Mouse (Mus musculus): ENCODE measurements around the gene Crebbp. TPM values are rescaled to one million over a fixed set of nuclear protein-coding genes. Genes with fewer than 3 reads are reported as not detected.

The Crebbp gene
- total RNA-seq, 2 experiments from 2014 or later, result 79.7 to 80.6 TPM

- no peak for DNase-seq (ENCODE audit: low spot score in 2 of 2)
Measured at GRCm38 (mm10) chr16:4052601-4053000, 161.2 kb downstream of the Crebbp start.

- no peak for DNase-seq (ENCODE audit: low spot score in 2 of 2)
Measured at GRCm38 (mm10) chr16:4045524-4045923, 168.3 kb downstream of the Crebbp start.

- no peak for DNase-seq (ENCODE audit: low spot score in 2 of 2)
Measured at GRCm38 (mm10) chr16:4044093-4044492, 169.7 kb downstream of the Crebbp start.

GRCm38 (mm10) chr16:4041646-4042045 is 172.2 kb downstream of the Crebbp start:
- no peak for DNase-seq (ENCODE audit: low spot score in 2 of 2)

- DNase-seq (ENCODE audit: low spot score in 2 of 2), result no peak
Measured at GRCm38 (mm10) chr16:4040206-4040605, 173.6 kb downstream of the Crebbp start.

GRCm38 (mm10) chr16:4037690-4038089 is 176.1 kb downstream of the Crebbp start:
- no peak for DNase-seq (ENCODE audit: low spot score in 2 of 2)

- no peak for DNase-seq (ENCODE audit: low spot score in 2 of 2)
Measured at GRCm38 (mm10) chr16:4036807-4037206, 177.0 kb downstream of the Crebbp start, which contains the start of gene Dnase1. Dnase1 (plus strand) TSS chr16:4036942.

- DNase-seq (ENCODE audit: low spot score in 2 of 2), result no peak
Measured at GRCm38 (mm10) chr16:4035575-4035974, 178.2 kb downstream of the Crebbp start.

- DNase-seq (ENCODE audit: low spot score in 2 of 2), result no peak
Measured at GRCm38 (mm10) chr16:4034476-4034875, 179.3 kb downstream of the Crebbp start.

- no peak for DNase-seq (ENCODE audit: low spot score in 2 of 2)
Measured at GRCm38 (mm10) chr16:4033971-4034370, 179.8 kb downstream of the Crebbp start.

- no peak for DNase-seq (ENCODE audit: low spot score in 2 of 2)
Measured at GRCm38 (mm10) chr16:4032341-4032748, 181.5 kb downstream of the Crebbp start.

- DNase-seq (ENCODE audit: low spot score in 2 of 2), result no peak
Measured at GRCm38 (mm10) chr16:4031441-4032274, 182.1 kb downstream of the Crebbp start.

Small RNA genes within 50 kb of the gene (microRNA-seq; reads per million reads assigned to microRNA genes)
- gene Gm23413, result 0 reads per million in 2 experiments

Other genes starting within 250 kb of the Crebbp start
- 1 to 10 TPM; 2.0 to 2.3 TPM for gene Nlrc3, start 237.4 kb downstream of the Crebbp start, total RNA-seq (2021)
- gene Slx4, start 210.2 kb downstream of the Crebbp start, total RNA-seq (2021), result 10 to 100 TPM; 49.3 to 51.6 TPM
- gene Dnase1, start 177.1 kb downstream of the Crebbp start, total RNA-seq (2021), result not detected
- 10 to 100 TPM; 67.6 to 74.8 TPM for gene Trap1, start 136.2 kb downstream of the Crebbp start, total RNA-seq (2021)
- gene Adcy9, start 206.5 kb upstream of the Crebbp start, total RNA-seq (2021), result 10 to 100 TPM; 67.3 to 74.0 TPM

Data from left cerebral cortex, adult 18-20 months (tissue).